Mouse (Mus musculus) embryonic fibroblast, embryonic 13.5 days (primary cell): Measurements from ENCODE around the gene Lcor.

ENCODE experiments used
- CTCF ChIP-seq: IDR thresholded peaks from 2 replicates; pipeline ENCODE4 v1.5.1; 2011; ENCODE audit warnings: mild to moderate bottlenecking, control low read depth, low read length, moderate library complexity, borderline replicate concordance; ENCODE audit not compliant: insufficient read depth
- POLR2A ChIP-seq: IDR thresholded peaks from 2 replicates; pipeline ENCODE4 v1.6.1; 2011; ENCODE audit warnings: low read depth, mild to moderate bottlenecking, control low read depth, low read length, moderate library complexity

DNA sequence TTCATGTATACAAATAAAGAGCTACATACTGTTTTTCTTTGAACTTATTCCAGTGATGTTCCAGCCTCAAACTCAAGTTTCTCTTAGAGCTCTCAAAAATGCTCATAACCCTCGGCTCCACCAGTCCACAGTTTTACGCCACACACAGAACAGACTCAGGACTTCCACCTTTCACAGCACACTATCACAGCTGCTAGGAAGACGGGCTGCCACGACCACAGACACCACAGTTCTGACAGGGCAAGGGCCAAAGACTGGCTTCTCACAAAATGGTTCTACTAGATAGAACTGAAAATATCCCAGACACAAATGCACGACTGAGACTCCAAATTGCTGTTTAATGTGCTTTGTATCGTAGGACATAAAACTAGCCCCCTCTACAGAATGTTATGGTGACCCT lies 36.7 kb downstream of the Lcor start:
- TF ChIP-seq CTCF, result no peak
- no peak for TF ChIP-seq POLR2A
